Mouse (Mus musculus): ENCODE measurements at regions not wholly inside any gene's neighbourhood (a gene's known extent, or its start where the extent isn't known, plus 50 kb on each side); places are given as distances from the start of the nearest gene placed in this dataset.

- Histone ChIP-seq H3K4me3 (no peak overlapping the region), H3K9me3 (peaks cover 4% of the 10 kb centered on the region; the same call in 1 of the 2 replicates), H3K9ac (no peak overlapping the region), H3K4me2 (no peak overlapping the region), H3K36me3 (no peaks in the 10 kb centered on the region), H3K27me3 (replicated peaks) (no peaks in the 10 kb centered on the region), H3K4me1 (no peaks in the 10 kb centered on the region), H3K27ac (replicated peaks) (no peak overlapping the region)
- WGBS: 59% methylated on average over 4 of the region's 4 CpGs
- no peak for ATAC-seq (ENCODE audit: extremely low read depth, insufficient number of reproducible peaks, low FRiP score, low TSS enrichment)
Measured at GRCm38 (mm10) chr17:68218246-68218645, 55.4 kb upstream of the L3mbtl4 start.

- 79% methylated on average over 3 of the region's 3 CpGs for WGBS
- H3K4me2 ChIP-seq: no peak overlapping the region
- ATAC-seq (ENCODE audit: extremely low read depth, insufficient number of reproducible peaks, low FRiP score, low TSS enrichment): no peak
- H3K4me1 ChIP-seq: no peaks in the 10 kb centered on the region
- H3K9ac ChIP-seq: no peak overlapping the region
- H3K4me3 ChIP-seq: no peak overlapping the region
- peaks cover 16% of the 10 kb centered on the region for H3K9me3 ChIP-seq
- H3K36me3 ChIP-seq: no peaks in the 10 kb centered on the region
- no peaks in the 10 kb centered on the region for H3K27me3 ChIP-seq (replicated peaks)
- no peak overlapping the region for H3K27ac ChIP-seq (replicated peaks)
Measured at GRCm38 (mm10) chr17:68223170-68223569, 50.4 kb upstream of the L3mbtl4 start.
